Mouse (Mus musculus) CD4-positive, CD25-positive, alpha-beta regulatory T cell, adult 9 weeks (primary cell): Measurements from ENCODE around the gene Zfp950. TPM values are rescaled to one million over a fixed set of nuclear protein-coding genes. Genes with fewer than 3 reads are reported as not detected.

Experiments used
- polyA plus RNA-seq: library from polyadenylated mRNA; unstranded; fragments of 100-300 nt; shearing (Covaris generic); gene quantifications from one replicate; pipeline ENCODE4 v1.2.1, GENCODE M21; 2017

The Zfp950 gene
- 67.0 TPM for polyA plus RNA-seq

GRCm38 (mm10) chr19:61140342-61141206 is at the start of gene Zfp950:
TSS of gene Zfp950 (minus strand) at chr19:61140840.

GRCm38 (mm10) chr19:61183590-61183989 is 43.0 kb upstream of the Zfp950 start, which contains the start of gene Gm6020:
TSS of gene Gm6020 (plus strand) at chr19:61183890.

GRCm38 (mm10) chr19:61175756-61176324 is 35.2 kb upstream of the Zfp950 start, which contains the start of gene Gm7102:
TSS of gene Gm7102 (minus strand) at chr19:61176309.

Other genes with a start within 250 kb of the Zfp950 start
- not detected for gene Gm7102, start 35.5 kb upstream of the Zfp950 start, polyA plus RNA-seq
- gene Gm6020, start 43.0 kb upstream of the Zfp950 start, polyA plus RNA-seq, result not detected
- 3.1 TPM for gene Csf2ra, start 87.6 kb upstream of the Zfp950 start, polyA plus RNA-seq
- 2.2 TPM for gene Gm21060, start 156.2 kb upstream of the Zfp950 start, polyA plus RNA-seq